31 mouse cellular contexts compared by ENCODE assay signal in the genomic region with DNA sequence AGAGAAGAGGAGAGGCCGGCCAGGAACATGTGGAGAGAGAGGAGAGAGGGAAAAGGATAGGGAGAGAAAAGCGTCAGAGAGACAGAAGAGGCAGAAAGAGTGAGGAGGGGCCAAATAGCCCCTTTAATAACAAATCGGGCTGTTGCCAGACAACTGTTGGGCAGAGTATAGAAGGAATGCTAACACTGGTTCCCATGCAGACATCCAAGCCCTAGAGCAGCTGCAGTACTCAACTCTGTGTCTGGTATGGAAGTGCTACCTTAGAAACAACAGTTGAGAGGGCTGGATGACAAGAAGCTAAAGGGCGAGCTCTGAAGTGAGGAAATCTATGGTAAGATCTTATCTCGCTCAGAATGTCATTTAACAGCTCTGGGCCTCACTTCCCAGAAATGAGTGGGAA.
"Had no signal": no experiment of that assay in that cellular context is flagged by ENCODE, and none has a peak within 500 bp of the region (broad histone marks: within the 10 kb centered on the region; RNA-seq: fewer than 3 reads in every experiment).

No protein-coding gene starts in this region.

- H3K27ac ChIP-seq: left cerebral cortex, adult 2 months; limb, embryonic 12.5 days; limb, embryonic 13.5 days; limb, embryonic 15.5 days; liver, embryonic 12.5 days; liver, embryonic 13.5 days; liver, embryonic 14.5 days; liver, embryonic 15.5 days; lung, embryonic 15.5 days; macrophage; midbrain, embryonic 10.5 days; midbrain, embryonic 12.5 days; midbrain, embryonic 13.5 days; midbrain, embryonic 15.5 days; neural tube, embryonic 12.5 days; neural tube, embryonic 13.5 days had no signal

- H3K27me3 ChIP-seq: midbrain, embryonic 15.5 days; neural tube, embryonic 12.5 days; neural tube, embryonic 13.5 days had no signal

- H3K4me2 ChIP-seq: limb, embryonic 12.5 days; limb, embryonic 13.5 days; limb, embryonic 15.5 days; liver, embryonic 11.5 days; liver, embryonic 12.5 days; liver, embryonic 13.5 days; liver, embryonic 15.5 days; lung, embryonic 15.5 days; midbrain, embryonic 11.5 days; midbrain, embryonic 12.5 days; midbrain, embryonic 13.5 days; midbrain, embryonic 15.5 days; neural tube, embryonic 12.5 days; neural tube, embryonic 13.5 days had no signal

- H3K9me3 ChIP-seq: limb, embryonic 12.5 days; limb, embryonic 13.5 days; limb, embryonic 15.5 days; liver, embryonic 12.5 days; liver, embryonic 13.5 days; liver, embryonic 15.5 days; lung, embryonic 15.5 days; megakaryocyte, embryonic 14.5 days; midbrain, embryonic 10.5 days; midbrain, embryonic 12.5 days; midbrain, embryonic 13.5 days; midbrain, embryonic 15.5 days; neural tube, embryonic 12.5 days; neural tube, embryonic 13.5 days had no signal

- ATAC-seq: liver, embryonic 12.5 days; liver, postnatal 0 days; lung, postnatal 0 days; midbrain, embryonic 13.5 days; midbrain, embryonic 15.5 days; midbrain, embryonic 16.5 days had no signal

- H3K4me3 ChIP-seq: left cerebral cortex, adult 2 months; limb, embryonic 12.5 days; limb, embryonic 13.5 days; limb, embryonic 15.5 days; liver, embryonic 12.5 days; liver, embryonic 13.5 days; liver, embryonic 15.5 days; lung, embryonic 15.5 days; megakaryocyte, embryonic 14.5 days; midbrain, embryonic 10.5 days; midbrain, embryonic 12.5 days; midbrain, embryonic 13.5 days; midbrain, embryonic 15.5 days; myocyte; neural tube, embryonic 12.5 days; neural tube, embryonic 13.5 days had no signal

- H3K4me1 ChIP-seq: liver, embryonic 13.5 days; liver, embryonic 15.5 days had no signal

- H3K9ac ChIP-seq: limb, embryonic 12.5 days; limb, embryonic 13.5 days; limb, embryonic 15.5 days; liver, embryonic 12.5 days; liver, embryonic 13.5 days; liver, embryonic 14.5 days; liver, embryonic 15.5 days; liver, postnatal 0 days; lung, embryonic 15.5 days; midbrain, embryonic 12.5 days; midbrain, embryonic 13.5 days; midbrain, embryonic 15.5 days; neural tube, embryonic 12.5 days; neural tube, embryonic 13.5 days had no signal

- H3K36me3 ChIP-seq: limb, embryonic 12.5 days; limb, embryonic 13.5 days; limb, embryonic 15.5 days; liver, embryonic 12.5 days; liver, embryonic 13.5 days; liver, embryonic 15.5 days; lung, embryonic 15.5 days; midbrain, embryonic 10.5 days; midbrain, embryonic 12.5 days; midbrain, embryonic 13.5 days; midbrain, embryonic 15.5 days; neural tube, embryonic 12.5 days; neural tube, embryonic 13.5 days had no signal

- DNase-seq: left cerebral cortex, postnatal 4 days; liver; liver, embryonic 13.5 days; liver, postnatal 0 days; lung, adult 18-20 months; lung, adult 2 months; lung, postnatal 10 days; lung, postnatal 14 days; lung, postnatal 36 days; midbrain, embryonic 14.5 days had no signal
